Mouse (Mus musculus) G1E (cell line): ENCODE results near the gene Tmem63b.

Experiments used
- CTCF ChIP-seq: IDR thresholded peaks from 2 replicates; pipeline ENCODE4 v1.5.1; 2012; ENCODE audit warnings: low read depth, low read length, inconsistent platforms, mixed read lengths
- GATA1 ChIP-seq: IDR thresholded peaks from 2 replicates; pipeline ENCODE4 v1.6.1; 2012; ENCODE audit warnings: borderline replicate concordance, low read length, inconsistent platforms, mixed read lengths

DNA sequence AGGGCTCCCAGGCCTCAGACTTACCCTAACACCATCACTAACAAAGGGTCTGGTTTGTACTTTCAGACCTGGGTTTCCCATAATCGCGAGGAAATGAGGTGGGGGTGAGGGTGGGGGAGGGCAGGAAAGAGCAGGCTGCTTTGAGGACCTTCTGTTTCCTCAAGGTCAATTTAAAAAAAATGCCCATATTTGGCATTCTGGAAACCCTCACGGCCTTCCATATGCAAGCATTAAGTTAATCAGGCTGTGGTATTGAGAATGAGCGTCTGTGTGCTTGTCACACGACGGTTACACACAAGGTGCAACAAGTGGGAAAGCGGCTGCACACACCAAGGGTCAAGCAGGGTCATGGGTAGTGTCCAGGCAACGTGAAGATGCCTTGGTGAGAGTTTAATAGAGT is 74.7 kb downstream of the Tmem63b start:
- TF ChIP-seq CTCF (no peak), GATA1 (no peak)
